Mouse (Mus musculus) hematopoietic stem cell, adult 5-6 weeks (primary cell): ENCODE measurements around the gene Hpgds. TPM values are rescaled to one million over a fixed set of nuclear protein-coding genes. Genes with fewer than 3 reads are reported as not detected.

ENCODE experiments used
- ATAC-seq, 2 experiments: fragments of 125-278 bp in 1 of 2; replicated peaks in 1 of 2; 2 replicates each; pipeline ENCODE4 v1.8.0; 2016 to 2017; ENCODE audit warnings: inconsistent platforms in 2 of 2, mild to moderate bottlenecking in 2 of 2, moderate number of reproducible peaks in 2 of 2, low read depth in 1 of 2, moderate TSS enrichment in 1 of 2; ENCODE audit not compliant: low FRiP score in 2 of 2, poor library complexity in 2 of 2, severe bottlenecking in 2 of 2, insufficient read depth in 1 of 2, low TSS enrichment in 1 of 2
- total RNA-seq: library from RNA; stranded (forward); fragments of 172-1452, 232-1000 nt; gene quantifications from 2 replicates; pipeline ENCODE4 v1.2.3, GENCODE M21; 2017

The Hpgds gene
- 8.8 and 9.0 TPM in 2 replicates for total RNA-seq

GRCm38 (mm10) chr6:65144621-65145205 lies at the start of gene Hpgds:
Gene Hpgds, minus strand, starts transcription at chr6:65144908.
- peak; percentile 84 to 85 for ATAC-seq

GRCm38 (mm10) chr6:65164977-65165376 lies 20.3 kb upstream of the Hpgds start:
- peak; percentile 13 to 36; a peak in 2 of 4 replicates for ATAC-seq

- ATAC-seq, result peak; percentile 78 to 80
Measured at GRCm38 (mm10) chr6:65164137-65164536, 19.4 kb upstream of the Hpgds start.

GRCm38 (mm10) chr6:65159381-65159942 lies 14.8 kb upstream of the Hpgds start:
- no peak for ATAC-seq

GRCm38 (mm10) chr6:65157042-65157441 lies 12.3 kb upstream of the Hpgds start:
- ATAC-seq, result no peak

- ATAC-seq, result no peak
Measured at GRCm38 (mm10) chr6:65153570-65153969, 8.9 kb upstream of the Hpgds start.

GRCm38 (mm10) chr6:65150703-65151102 lies 6.0 kb upstream of the Hpgds start:
- ATAC-seq, result peak in 1 of 2 experiments; percentile 45; a peak in 1 of 4 replicates

- peak; percentile 59 to 60; a peak in 3 of 4 replicates for ATAC-seq
Measured at GRCm38 (mm10) chr6:65146363-65146762, 1.7 kb upstream of the Hpgds start.

GRCm38 (mm10) chr6:65142316-65142715 lies 2.4 kb downstream of the Hpgds start:
- no peak for ATAC-seq

- peak; percentile 24 to 36; a peak in 1 of 4 replicates for ATAC-seq
Measured at GRCm38 (mm10) chr6:65140750-65141243, 3.9 kb downstream of the Hpgds start.

- ATAC-seq, result no peak; a peak in 1 of 4 replicates
Measured at GRCm38 (mm10) chr6:65140082-65140749, 4.5 kb downstream of the Hpgds start.

GRCm38 (mm10) chr6:65138243-65138642 lies 6.5 kb downstream of the Hpgds start:
- ATAC-seq, result no peak

- ATAC-seq, result peak in 1 of 2 experiments; percentile 48; a peak in 1 of 4 replicates
Measured at GRCm38 (mm10) chr6:65137802-65138201, 6.9 kb downstream of the Hpgds start.

- no peak for ATAC-seq
Measured at GRCm38 (mm10) chr6:65132376-65132775, 12.3 kb downstream of the Hpgds start.

- ATAC-seq, result peak; percentile 56 to 81; a peak in 3 of 4 replicates
Measured at GRCm38 (mm10) chr6:65126074-65126726, 18.5 kb downstream of the Hpgds start.

GRCm38 (mm10) chr6:65117540-65117939 lies 27.2 kb downstream of the Hpgds start:
- no peak for ATAC-seq

GRCm38 (mm10) chr6:65114902-65115301 lies 29.8 kb downstream of the Hpgds start:
- peak; percentile 72 to 79 for ATAC-seq

- ATAC-seq, result peak in 1 of 2 experiments; percentile 45; a peak in 1 of 4 replicates
Measured at GRCm38 (mm10) chr6:65079139-65079538, 65.6 kb downstream of the Hpgds start.
